Mouse (Mus musculus) cerebellum, adult 2 months (tissue): ENCODE results near the gene Siglec1. TPM values are rescaled to one million over a fixed set of nuclear protein-coding genes. Genes with fewer than 3 reads are reported as not detected.
"Not testable (repeated sequence)": the region's sequence is repeated elsewhere in the genome, so short reads cannot be mapped to it uniquely, and the experiment has no call there.

Experiments used
- DNase-seq, 2 experiments: peaks; one replicate each; pipeline ENCODE4 v3.0.0; 2021
- H3K27ac ChIP-seq: fragments of 200-500 bp; 2 replicates; pipeline ENCODE4 v1.5.1; 2012; ENCODE audit warnings: low read length, control low read depth, inconsistent platforms; ENCODE audit not compliant: insufficient read depth
- H3K27me3 ChIP-seq: fragments of 200-500 bp; 2 replicates; pipeline ENCODE4 v1.6.1; 2012; ENCODE audit warnings: inconsistent platforms, mild to moderate bottlenecking, low read length, moderate library complexity; ENCODE audit not compliant: control insufficient read depth, insufficient read depth
- H3K4me1 ChIP-seq: fragments of 200-500 bp; 2 replicates; pipeline ENCODE4 v1.6.1; 2011; ENCODE audit warnings: low read length; ENCODE audit not compliant: control insufficient read depth, insufficient read depth
- H3K4me3 ChIP-seq: fragments of 200-500 bp; replicated peaks from 2 replicates; pipeline ENCODE3; 2011; ENCODE audit warnings: mild to moderate bottlenecking, low read depth, low read length, control low read depth; ENCODE audit not compliant: insufficient read depth
- CTCF ChIP-seq: fragments of 200-500 bp; IDR thresholded peaks from 2 replicates; pipeline ENCODE4 v1.5.1; 2011; ENCODE audit warnings: low read depth, mild to moderate bottlenecking, control low read depth, low read length, moderate library complexity, borderline replicate concordance; ENCODE audit not compliant: insufficient read depth
- POLR2A ChIP-seq: fragments of 200-500 bp; IDR thresholded peaks from 2 replicates; pipeline ENCODE4 v1.6.1; 2011; ENCODE audit warnings: low read length, control low read depth, borderline replicate concordance; ENCODE audit not compliant: insufficient read depth
- WGBS: fragments of 180-500 bp; shearing (Covaris S2); methylation state at CpG from one replicate; pipeline ENCODE4 v1.1.7; 2018; 5-methylcytosine and 5-hydroxymethylcytosine counted together
- polyA plus RNA-seq: library from polyadenylated mRNA; depleted of rRNA; stranded (reverse); fragments of >200 nt; gene quantifications from 2 replicates; pipeline ENCODE4 v1.2.3, GENCODE M21; 2012

Gene Siglec1
- polyA plus RNA-seq, 1 experiment, result 0.07 TPM

DNA sequence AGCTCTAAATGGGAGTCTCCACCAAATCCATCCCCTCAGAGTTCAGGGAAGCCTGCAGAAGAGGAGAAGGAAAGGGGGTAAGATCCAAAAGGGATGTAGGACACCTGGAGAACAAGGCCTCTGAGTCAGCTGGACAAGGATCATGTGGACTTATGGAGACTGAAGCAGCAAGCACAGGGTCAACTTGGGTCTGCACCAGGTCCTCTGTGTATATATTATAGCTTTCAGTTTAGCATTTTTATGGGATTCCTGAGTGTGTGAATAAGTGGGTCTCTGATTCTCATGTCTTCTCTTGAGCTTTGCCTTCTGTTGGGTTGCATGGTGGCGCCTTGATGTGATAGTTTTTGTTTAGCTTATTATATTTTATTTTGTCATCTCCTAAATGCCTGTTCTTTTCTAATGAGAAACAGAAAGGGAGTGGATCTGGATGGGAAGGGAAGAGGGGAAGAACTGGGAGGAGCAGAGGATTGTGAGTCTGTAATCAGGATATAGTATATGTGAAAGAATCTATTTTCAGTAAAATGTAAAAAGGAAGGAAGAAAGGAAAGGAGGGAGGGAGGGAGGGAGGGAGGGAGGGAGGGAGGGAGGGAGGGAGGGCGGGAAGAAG is 32.5 kb upstream of the Siglec1 start:
- Histone ChIP-seq H3K27me3 (no peaks in the 10 kb centered on the region), H3K27ac (no peak overlapping the region), H3K4me1 (no peaks in the 10 kb centered on the region), H3K4me3 (no peak overlapping the region)
- no peak for DNase-seq
- TF ChIP-seq POLR2A (no peak), CTCF (no peak)
- WGBS, result 74% methylated on average over 2 of the region's 2 CpGs

DNA sequence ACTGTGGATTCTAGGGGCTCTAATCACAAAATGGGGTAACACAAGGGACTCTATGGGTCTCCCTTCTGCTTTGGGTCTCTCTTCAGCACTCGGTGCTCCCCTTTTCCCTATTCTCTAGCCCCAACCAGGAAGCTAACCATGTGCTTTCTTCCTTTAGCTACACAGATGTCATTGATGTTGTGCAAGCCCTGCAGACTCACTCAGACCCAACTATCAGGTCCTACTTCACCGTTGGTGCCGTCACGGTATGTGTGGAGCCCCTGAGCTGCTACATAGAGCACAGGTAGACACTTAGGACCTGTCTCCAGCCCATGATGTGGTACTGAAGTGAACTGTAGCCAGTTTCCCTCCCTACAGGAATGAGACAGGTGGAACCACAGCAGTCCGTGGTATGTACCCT is 19.4 kb upstream of the Siglec1 start:
- no peak overlapping the region for H3K4me3 ChIP-seq
- TF ChIP-seq CTCF, result no peak
- no peak for DNase-seq
- no peaks in the 10 kb centered on the region for H3K27me3 ChIP-seq
- H3K4me1 ChIP-seq, result no peaks in the 10 kb centered on the region
- H3K27ac ChIP-seq, result no peak overlapping the region
- 88% methylated on average over 5 of the region's 5 CpGs for WGBS

- H3K27me3 ChIP-seq, DNase-seq, H3K27ac ChIP-seq, H3K4me3 ChIP-seq, H3K4me1 ChIP-seq: not testable (repeated sequence)
- 60% methylated on average over 4 of the region's 4 CpGs for WGBS
Measured at GRCm38 (mm10) chr2:131105061-131105460, 18.5 kb upstream of the Siglec1 start.

DNA sequence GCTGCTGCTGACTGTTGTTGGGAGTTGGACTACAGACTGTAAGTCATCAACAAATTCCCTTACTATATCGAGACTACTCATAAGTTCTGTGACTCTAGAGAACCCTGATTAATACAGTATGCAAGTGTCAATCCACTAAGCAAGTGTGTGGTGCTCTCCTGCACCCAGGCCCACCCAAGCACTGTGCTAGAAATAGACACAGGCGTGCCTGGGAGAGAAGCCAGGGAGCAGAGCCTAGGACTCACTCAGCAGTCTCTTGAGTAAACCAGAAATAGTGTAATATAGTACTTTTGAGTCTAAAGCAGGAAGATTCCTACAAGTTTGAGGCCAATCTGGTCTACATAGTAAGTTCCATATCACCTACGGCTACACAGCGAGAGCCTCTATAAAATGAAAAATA is 17.5 kb upstream of the Siglec1 start:
- Histone ChIP-seq H3K4me1 (no peaks in the 10 kb centered on the region), H3K27ac (no peak overlapping the region), H3K4me3 (no peak overlapping the region), H3K27me3 (no peaks in the 10 kb centered on the region)
- DNase-seq, result no peak
- TF ChIP-seq CTCF, result no peak
- TF ChIP-seq POLR2A, result no peak
- 90% methylated on average over 4 of the region's 4 CpGs for WGBS

DNA sequence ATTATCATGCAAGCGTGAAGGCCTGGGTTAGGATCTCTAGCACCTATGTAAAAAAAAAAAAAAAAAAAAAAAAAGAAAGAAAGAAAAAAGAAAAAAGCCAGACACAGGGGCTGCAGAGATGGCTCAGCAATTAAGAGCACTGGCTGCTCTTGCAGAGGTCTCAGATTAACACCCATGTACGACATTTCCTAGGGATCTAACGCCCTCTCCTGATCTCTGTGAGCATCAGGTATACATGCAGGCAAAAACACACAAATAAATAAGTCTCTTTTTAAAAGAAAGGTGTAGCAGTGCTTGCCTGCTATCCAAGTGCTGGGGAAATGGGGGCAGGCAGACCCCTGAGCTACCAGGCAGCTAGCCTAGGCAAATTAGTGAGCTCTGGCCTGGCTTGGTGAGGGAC is 15.0 kb upstream of the Siglec1 start:
- DNase-seq, result no peak
- Histone ChIP-seq H3K27me3 (no peaks in the 10 kb centered on the region), H3K4me3 (no peak overlapping the region), H3K4me1 (no peaks in the 10 kb centered on the region), H3K27ac (no peak overlapping the region)
- TF ChIP-seq CTCF, result no peak
- TF ChIP-seq POLR2A, result no peak
- 45% methylated on average over 3 of the region's 3 CpGs for WGBS

DNA sequence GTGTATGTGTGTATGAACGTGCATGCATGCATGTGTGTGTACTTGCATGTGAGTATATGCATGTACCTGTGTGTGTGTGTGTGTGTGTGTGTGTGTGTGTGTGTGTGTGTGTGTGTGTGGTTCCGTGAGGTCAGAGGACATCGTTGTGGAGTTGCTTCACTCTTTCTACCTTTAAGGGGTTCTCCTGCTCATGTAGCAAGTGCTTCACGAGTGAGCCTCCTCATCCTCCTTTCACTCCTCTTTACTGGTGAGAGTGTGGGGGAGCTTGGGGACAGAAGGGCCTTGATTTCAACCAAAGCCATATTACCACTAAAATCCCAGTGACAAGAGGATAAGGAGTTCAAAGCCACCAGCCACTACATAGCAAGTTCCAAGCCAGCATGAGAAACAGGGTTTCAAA is 10.5 kb upstream of the Siglec1 start:
- no peak overlapping the region for H3K27ac ChIP-seq
- H3K4me1 ChIP-seq, result no peaks in the 10 kb centered on the region
- WGBS, result 83% methylated on average over 4 of the region's 4 CpGs
- H3K27me3 ChIP-seq, result no peaks in the 10 kb centered on the region
- H3K4me3 ChIP-seq, result no peak overlapping the region
- no peak for DNase-seq
- TF ChIP-seq CTCF, result no peak
- TF ChIP-seq POLR2A, result no peak

DNA sequence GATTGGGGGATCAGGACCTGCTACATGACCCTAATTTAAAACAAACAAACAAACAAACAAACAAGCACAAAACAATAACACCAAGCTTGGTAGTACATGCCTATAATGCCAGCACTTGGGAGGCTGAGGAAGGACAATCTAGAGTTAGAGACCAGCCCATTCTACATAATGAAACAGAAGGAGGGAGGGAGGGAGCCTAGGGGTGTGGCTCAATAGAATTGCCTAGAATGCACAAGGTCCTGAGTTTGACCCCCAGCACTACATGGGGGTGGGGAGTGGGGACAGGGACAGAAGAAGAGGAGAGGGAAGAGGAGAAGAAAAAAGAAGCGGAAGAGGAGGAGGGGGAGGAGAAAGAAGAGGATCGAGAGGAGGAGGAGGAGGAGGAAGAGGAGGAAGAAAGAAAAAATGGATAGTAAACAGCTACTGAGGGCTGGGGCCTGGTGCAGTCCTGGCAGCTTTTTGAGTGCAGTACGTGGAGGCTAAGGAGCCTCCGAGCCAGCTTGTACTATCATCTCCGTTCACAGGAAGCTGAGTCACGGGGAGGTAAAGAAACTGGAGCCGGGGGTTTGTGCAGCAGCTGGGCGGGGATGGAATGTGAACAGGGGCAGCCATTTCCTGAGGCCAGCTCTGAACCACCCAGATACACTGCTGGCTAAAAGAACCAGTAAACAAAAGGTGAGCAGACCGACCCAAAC is 9.7 kb upstream of the Siglec1 start:
- 36% methylated on average over 9 of the region's 9 CpGs for WGBS
- no peaks in the 10 kb centered on the region for H3K4me1 ChIP-seq
- no peak for DNase-seq
- no peaks in the 10 kb centered on the region for H3K27me3 ChIP-seq
- no peak overlapping the region for H3K27ac ChIP-seq
- no peak for TF ChIP-seq CTCF
- TF ChIP-seq POLR2A, result no peak
- no peak overlapping the region for H3K4me3 ChIP-seq

DNA sequence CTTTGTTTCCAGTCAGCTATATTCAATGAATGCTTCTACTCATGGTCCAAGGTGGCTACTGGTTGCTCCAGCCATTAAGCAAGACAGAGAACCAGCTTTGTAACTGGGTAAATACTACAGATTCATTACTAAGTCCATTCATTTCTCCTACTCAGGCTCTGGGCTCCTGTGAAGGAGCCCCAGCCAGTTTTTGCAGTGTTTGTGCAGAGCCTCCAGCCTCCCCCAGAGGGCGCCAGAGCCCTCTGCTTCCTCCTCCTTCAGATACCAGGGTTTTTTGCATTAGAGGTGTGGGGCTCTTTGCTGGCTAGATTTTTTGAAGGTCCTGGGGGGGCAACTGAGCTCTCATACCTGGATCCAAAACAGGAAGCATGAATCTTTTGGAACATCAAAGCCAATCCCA is 8.3 kb upstream of the Siglec1 start:
- DNase-seq, result peak; percentile 57 to 73
- H3K4me1 ChIP-seq, result no peaks in the 10 kb centered on the region
- H3K27ac ChIP-seq, result no peak overlapping the region
- H3K27me3 ChIP-seq, result no peaks in the 10 kb centered on the region
- TF ChIP-seq POLR2A (no peak), CTCF (peak; percentile 84)
- no peak overlapping the region for H3K4me3 ChIP-seq
- WGBS, result 0% methylated on average over 1 of the region's 1 CpGs

- Histone ChIP-seq H3K4me3 (no peak overlapping the region), H3K27me3 (no peaks in the 10 kb centered on the region), H3K4me1 (no peaks in the 10 kb centered on the region), H3K27ac (no peak overlapping the region)
- TF ChIP-seq CTCF (no peak), POLR2A (no peak)
- no peak for DNase-seq
- WGBS, result 84% methylated on average over 5 of the region's 5 CpGs
Measured at GRCm38 (mm10) chr2:131093577-131093976, 7.0 kb upstream of the Siglec1 start.
